Mouse (Mus musculus) ovary, adult 2 months (tissue): ENCODE data around the gene Msi2. TPM values are rescaled to one million over a fixed set of nuclear protein-coding genes. Genes with fewer than 3 reads are reported as not detected.

Experiments
- polyA plus RNA-seq: library from polyadenylated mRNA; depleted of rRNA; stranded (reverse); fragments of >200 nt; gene quantifications from 2 replicates; pipeline ENCODE4 v1.2.3, GENCODE M21; 2012; rRNA removed

Msi2 gene
- 54.1 and 65.5 TPM in 2 replicates for polyA plus RNA-seq

DNA sequence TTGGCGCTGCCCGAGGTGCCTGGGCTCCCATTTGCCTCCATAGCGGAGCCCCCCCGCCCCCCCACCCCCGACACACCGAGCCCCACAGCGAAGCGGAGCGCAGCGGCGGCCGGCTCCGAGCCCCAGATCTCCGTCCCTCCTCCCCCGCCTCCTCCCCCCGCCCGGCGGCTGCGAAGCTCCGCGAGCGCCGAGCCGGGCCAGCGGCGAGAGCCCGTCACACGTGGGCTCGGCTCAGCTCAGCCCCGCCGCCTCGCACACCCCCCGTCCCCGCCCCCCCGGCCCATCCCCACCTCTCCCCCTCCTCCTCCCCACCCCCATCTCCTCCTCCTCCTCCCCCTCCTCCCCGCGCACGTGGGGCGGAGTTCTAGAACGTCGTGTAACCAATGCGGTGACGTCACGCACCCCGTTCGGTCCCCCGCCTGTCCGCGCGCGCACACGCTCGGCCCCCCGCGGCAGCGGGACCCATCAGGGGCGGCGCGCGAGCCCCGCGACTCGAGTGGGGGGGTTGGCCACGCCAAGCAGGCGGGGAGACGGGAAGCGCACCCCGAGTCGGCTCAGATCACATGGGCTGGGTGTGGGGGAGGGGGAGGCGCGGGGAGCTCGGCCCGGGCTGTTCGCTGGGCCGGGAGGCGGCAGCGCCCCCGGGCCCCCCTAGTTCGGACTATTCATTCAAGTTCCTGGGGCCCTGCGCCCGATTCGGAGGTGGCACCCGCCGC lies at the start of gene Msi2:
Gene Msi2, minus strand, starts transcription at position 464 of the 716 bp plus-strand sequence.

DNA sequence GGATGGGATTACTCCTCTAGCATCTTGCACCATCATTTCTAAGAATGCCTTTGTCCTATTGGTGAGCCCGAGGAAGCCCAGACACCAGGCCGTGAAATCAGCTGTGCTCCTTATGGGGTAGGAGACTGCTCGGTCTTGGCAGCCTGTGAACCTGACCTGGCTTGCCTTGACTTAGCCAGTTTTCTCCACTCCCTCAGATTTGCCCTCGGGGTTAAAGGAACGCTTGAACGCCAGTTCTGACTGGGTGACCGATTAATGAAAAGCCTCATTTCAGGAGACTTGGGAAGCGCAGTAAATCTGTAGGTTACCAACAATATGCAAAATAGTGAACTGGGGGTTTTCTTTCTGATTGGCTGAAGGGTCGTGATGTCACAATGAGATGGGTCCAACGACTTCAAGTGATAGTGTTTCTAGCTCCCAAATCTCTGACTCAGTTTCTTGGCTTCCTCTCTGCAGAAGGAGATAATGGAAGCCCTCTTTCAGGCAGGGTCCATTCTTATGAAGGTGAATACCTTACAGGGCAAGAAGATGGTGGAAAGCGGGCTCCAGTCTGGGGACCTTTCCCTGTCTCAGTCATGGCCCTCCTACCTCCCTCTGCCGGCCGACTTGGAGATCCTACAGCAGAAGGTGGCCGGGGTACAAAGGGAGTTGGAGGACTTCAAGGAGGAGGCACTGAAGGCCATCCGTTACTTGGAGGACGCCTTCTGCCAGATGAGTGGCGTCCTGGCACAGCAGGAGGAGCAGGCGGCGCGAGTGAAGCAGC lies 424.5 kb downstream of the Msi2 start, which contains the start of gene Ccdc182:
Gene Ccdc182, plus strand, starts transcription at position 428 of the 763 bp plus-strand sequence.

Other genes with a start within 250 kb of the Msi2 start
- 53.0 and 83.9 TPM in 2 replicates for gene Akap1, start 146.1 kb upstream of the Msi2 start, polyA plus RNA-seq
- 42.8 and 58.2 TPM in 2 replicates for gene Scpep1, start 237.0 kb upstream of the Msi2 start, polyA plus RNA-seq
- 21.5 and 29.8 TPM in 2 replicates for gene Elobl, start 248.4 kb upstream of the Msi2 start, polyA plus RNA-seq